Mouse (Mus musculus): ENCODE measurements around the gene Abi3. TPM values are rescaled to one million over a fixed set of nuclear protein-coding genes. Genes with fewer than 3 reads are reported as not detected.
A peak's percentile ranks its signal among the peaks of the same experiment; 100 is the strongest.

Gene Abi3
- polyA plus RNA-seq, 1 experiment from 2014 or later = 4.4 TPM

DNA sequence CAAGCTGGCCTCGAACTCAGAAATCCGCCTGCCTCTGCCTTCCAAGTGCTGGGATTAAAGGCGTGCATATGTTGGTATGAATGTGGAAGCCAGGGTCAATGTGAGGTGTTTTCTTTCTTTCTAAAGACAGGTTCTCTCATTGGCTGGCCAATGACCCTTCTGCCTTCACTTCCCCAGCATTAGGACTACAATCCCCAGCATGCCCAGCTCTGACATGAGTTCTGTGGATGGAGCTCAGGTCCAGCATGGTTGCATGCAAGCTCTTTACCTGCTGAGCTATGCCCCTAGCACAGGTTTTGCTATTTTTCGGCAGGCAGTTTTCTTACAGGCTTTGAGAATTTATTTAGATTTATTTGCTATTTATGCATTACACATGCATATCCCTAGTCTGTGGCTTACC, 15.0 kb upstream of the Abi3 start:
- no peaks in the 10 kb centered on the region for H3K36me3 ChIP-seq
- H3K9me3 ChIP-seq (replicated peaks) = no peaks in the 10 kb centered on the region
- no peak overlapping the region for H3K27ac ChIP-seq
- no peak overlapping the region for H3K4me3 ChIP-seq
- 84% methylated on average over 4 of the region's 4 CpGs for WGBS
- DNase-seq (ENCODE audit: low spot score) = no peak
- H3K4me1 ChIP-seq = peaks cover 16% of the 10 kb centered on the region
- H3K27me3 ChIP-seq (ENCODE audit: low read depth, poor library complexity, severe bottlenecking) = no peaks in the 10 kb centered on the region

DNA sequence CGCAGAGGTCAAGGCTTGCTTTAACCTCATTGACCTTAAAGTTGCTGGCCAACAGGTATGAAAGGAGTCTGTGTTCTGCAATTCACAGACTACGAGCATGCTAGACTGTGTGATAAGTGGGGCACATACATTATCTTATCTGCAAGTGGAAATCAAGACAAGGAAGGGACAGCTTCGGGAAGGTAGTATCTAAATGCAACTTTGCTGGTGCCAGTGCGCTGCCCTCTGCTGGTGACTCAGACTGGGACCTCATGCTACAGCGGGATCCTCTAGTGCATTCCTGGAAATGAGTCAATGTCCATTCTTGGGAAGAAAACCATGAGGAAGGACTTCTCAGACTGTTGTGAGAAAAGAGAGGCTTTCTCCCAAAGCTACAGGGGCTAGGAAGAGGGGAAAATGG, 11.4 kb upstream of the Abi3 start:
- peak; percentile 43 for DNase-seq (ENCODE audit: low spot score)
- H3K4me3 ChIP-seq = no peak overlapping the region
- 66% methylated on average over 5 of the region's 5 CpGs for WGBS
- no peaks in the 10 kb centered on the region for H3K27me3 ChIP-seq (ENCODE audit: low read depth, poor library complexity, severe bottlenecking)
- no peaks in the 10 kb centered on the region for H3K9me3 ChIP-seq (replicated peaks)
- no peak overlapping the region for H3K27ac ChIP-seq
- no peaks in the 10 kb centered on the region for H3K36me3 ChIP-seq
- peaks cover 9% of the 10 kb centered on the region for H3K4me1 ChIP-seq

DNA sequence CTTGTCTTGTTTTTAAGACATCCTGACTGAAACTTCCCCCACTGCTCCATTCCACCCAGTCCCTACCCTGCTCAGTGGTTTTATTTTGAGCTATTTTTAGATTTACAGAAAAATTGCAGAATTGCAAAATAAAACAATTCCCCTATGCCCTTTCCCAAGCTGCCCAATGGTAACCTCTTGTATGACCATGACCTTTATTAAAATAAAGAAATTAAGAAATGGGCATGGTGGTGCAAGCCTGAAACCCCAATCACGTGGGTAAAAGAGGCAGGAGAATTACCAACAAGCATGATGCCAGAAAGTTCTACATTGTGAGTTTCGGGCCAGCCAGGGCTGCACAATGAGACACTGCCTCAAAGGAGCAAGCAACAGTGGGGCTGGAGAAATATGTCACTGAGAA, 8.6 kb upstream of the Abi3 start:
- no peaks in the 10 kb centered on the region for H3K27me3 ChIP-seq (ENCODE audit: low read depth, poor library complexity, severe bottlenecking)
- no peak for DNase-seq (ENCODE audit: low spot score)
- no peaks in the 10 kb centered on the region for H3K36me3 ChIP-seq
- no peaks in the 10 kb centered on the region for H3K4me1 ChIP-seq
- no peak overlapping the region for H3K4me3 ChIP-seq
- 76% methylated on average over 2 of the region's 2 CpGs for WGBS
- no peak overlapping the region for H3K27ac ChIP-seq
- no peaks in the 10 kb centered on the region for H3K9me3 ChIP-seq (replicated peaks)

DNA sequence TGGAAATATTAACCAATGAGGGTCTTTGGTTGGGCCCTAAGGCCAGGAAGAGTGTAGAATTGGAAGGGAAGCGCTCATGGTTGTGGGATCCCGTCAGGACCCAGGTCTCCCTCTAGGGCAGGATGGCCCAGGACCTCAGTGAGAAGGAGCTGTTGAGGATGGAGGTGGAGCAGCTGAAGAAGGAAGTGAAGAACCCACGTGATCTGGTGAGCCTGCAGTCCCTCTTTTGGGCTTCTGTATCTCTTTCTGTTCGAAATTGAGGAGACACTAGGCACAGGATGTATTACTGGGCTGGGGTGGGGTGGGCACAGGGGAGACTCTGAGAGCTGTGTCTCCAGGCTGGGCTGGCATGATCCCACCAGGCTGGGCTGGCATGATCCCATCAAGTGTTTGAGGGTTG, 2.7 kb upstream of the Abi3 start:
- Histone ChIP-seq H3K27me3 (ENCODE audit: low read depth, poor library complexity, severe bottlenecking) (peaks cover 37% of the 10 kb centered on the region), H3K4me3 (no peak overlapping the region), H3K9me3 (replicated peaks) (no peaks in the 10 kb centered on the region), H3K36me3 (no peaks in the 10 kb centered on the region), H3K4me1 (peaks cover 22% of the 10 kb centered on the region), H3K27ac (no peak overlapping the region)
- no peak for DNase-seq (ENCODE audit: low spot score)
- 78% methylated on average over 4 of the region's 4 CpGs for WGBS

DNA sequence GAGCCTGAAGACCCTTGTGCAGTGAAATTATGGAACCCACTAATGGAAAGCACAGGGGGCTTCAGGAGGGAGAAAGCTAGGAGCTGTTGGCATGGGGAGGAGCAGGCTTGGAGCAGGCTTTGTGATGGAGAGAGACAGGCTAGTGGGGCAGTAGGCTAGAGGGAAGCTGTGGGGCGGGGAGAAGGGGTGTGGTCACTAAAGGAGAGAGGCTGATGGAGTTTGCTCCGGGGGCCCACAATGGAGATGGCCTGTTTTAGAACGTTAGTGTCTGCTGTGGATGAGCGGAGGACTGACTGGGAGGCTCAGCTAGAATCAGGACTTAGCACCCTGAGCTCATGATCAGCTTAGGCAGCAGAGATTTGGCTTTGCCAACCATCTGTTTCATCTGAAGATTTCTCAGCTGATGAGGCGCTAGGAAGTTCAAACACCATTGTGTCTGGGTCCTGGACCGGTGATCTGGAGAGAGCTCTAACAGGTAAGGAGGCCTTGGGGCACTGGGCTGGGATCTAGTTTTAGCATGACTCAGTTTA, 1.2 kb upstream of the Abi3 start:
- H3K9me3 ChIP-seq (replicated peaks) = no peaks in the 10 kb centered on the region
- 46% methylated on average over 6 of the region's 6 CpGs for WGBS
- DNase-seq (ENCODE audit: low spot score) = no peak

DNA sequence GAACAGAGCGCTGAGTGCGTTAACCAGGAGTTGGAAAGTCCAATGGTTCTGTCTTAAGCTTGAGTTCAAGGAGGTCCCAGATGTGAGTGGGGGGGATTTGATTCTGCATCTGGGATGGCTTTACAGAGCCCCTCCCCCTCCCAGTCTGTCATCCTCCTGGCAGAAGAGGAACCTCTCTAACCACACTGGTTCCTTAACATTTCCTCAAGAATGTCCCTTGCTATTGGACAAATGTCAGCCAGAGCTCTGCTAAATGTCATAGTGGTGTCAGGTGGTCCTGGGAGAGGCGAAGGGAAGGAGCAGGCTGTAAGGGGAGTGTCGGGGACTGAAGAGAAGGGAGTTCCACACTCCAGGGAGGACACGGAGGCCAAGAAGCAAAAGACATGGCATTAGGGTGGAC, 677 bp upstream of the Abi3 start:
- Histone ChIP-seq H3K4me3 (no peak overlapping the region), H3K9me3 (replicated peaks) (no peaks in the 10 kb centered on the region), H3K36me3 (no peaks in the 10 kb centered on the region), H3K27me3 (ENCODE audit: low read depth, poor library complexity, severe bottlenecking) (peaks cover 52% of the 10 kb centered on the region), H3K4me1 (peaks cover 29% of the 10 kb centered on the region), H3K27ac (peak overlapping the region; percentile 78; the same call in 1 of the 2 replicates)
- no peak for DNase-seq (ENCODE audit: low spot score)
- WGBS = 54% methylated on average over 5 of the region's 5 CpGs

More for the DNA sequence above, 1.2 kb upstream of the Abi3 start:
- Histone ChIP-seq H3K36me3 (no peaks in the 10 kb centered on the region), H3K4me1 (peaks cover 29% of the 10 kb centered on the region), H3K4me3 (no peak overlapping the region), H3K27me3 (ENCODE audit: low read depth, poor library complexity, severe bottlenecking) (peaks cover 47% of the 10 kb centered on the region), H3K27ac (no peak overlapping the region)

DNA sequence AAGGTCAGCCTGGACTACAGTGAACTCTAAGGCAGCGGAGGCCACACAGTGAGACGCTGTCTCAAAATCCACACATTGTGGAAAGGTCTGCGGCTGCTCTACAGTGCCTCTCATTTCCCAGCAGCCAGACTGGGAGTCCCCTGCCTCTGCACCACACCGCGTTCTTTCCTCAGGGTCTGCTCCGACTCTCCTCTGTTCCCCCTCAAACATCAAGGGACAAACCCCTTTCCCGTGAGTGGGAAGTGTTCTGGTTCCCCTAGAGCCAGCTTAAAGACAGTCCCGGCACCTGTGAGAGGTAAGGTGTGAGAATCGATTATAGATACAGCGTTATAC, 812 bp downstream of the Abi3 start:
- H3K4me3 ChIP-seq = peak overlapping the region; percentile 30
- peaks cover 67% of the 10 kb centered on the region for H3K27me3 ChIP-seq (ENCODE audit: low read depth, poor library complexity, severe bottlenecking)
- peak overlapping the region; percentile 78; the same call in 1 of the 2 replicates for H3K27ac ChIP-seq
- no peak for DNase-seq (ENCODE audit: low spot score)
- H3K36me3 ChIP-seq = no peaks in the 10 kb centered on the region
- 62% methylated on average over 10 of the region's 10 CpGs for WGBS
- H3K9me3 ChIP-seq (replicated peaks) = no peaks in the 10 kb centered on the region
- peaks cover 31% of the 10 kb centered on the region for H3K4me1 ChIP-seq

DNA sequence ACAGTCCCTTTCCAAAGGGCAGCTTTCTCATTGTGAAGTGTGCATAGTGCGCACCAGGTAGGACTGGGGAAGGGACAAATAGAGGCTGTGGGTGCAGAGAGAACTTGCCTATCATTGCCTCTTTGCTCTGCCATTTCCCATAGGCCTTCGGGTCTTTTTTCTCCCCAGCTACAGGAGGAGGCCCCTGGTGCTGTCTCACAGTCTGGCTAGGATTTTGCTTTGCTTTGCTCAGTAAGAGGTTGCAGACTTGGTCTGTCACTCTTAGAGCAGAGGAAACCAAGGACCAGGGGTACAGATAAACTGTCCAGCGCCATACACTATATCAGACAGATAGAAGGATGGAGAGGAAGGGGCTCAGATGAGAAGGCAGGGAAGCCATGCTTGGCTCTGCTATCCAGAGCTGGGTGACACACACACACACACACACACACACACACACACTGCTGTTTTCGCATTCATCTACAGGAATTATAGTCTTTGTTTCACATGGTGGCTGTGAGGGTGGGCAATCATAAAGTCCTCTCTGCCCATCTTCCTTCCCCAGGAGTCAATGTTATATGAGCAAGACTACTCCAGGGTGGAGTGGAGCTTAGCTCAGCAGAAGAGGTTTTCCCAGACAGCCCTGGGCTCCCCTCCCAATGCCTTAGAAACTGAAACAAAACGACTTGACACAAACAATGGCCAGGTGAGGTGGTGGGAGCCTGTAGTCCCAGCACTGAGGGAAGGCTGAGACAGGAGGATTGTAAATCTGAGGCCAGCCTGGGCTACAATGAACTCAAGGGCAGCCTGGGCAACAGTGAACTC, 1.4 kb downstream of the Abi3 start:
- H3K4me1 ChIP-seq = peaks cover 34% of the 10 kb centered on the region
- H3K27ac ChIP-seq = peak overlapping the region; percentile 78; the same call in 1 of the 2 replicates
- H3K36me3 ChIP-seq = no peaks in the 10 kb centered on the region
- WGBS = 79% methylated on average over 5 of the region's 5 CpGs
- H3K27me3 ChIP-seq (ENCODE audit: low read depth, poor library complexity, severe bottlenecking) = peaks cover 73% of the 10 kb centered on the region
- DNase-seq (ENCODE audit: low spot score) = no peak
- H3K9me3 ChIP-seq (replicated peaks) = no peaks in the 10 kb centered on the region
- peak overlapping the region; percentile 30 for H3K4me3 ChIP-seq

DNA sequence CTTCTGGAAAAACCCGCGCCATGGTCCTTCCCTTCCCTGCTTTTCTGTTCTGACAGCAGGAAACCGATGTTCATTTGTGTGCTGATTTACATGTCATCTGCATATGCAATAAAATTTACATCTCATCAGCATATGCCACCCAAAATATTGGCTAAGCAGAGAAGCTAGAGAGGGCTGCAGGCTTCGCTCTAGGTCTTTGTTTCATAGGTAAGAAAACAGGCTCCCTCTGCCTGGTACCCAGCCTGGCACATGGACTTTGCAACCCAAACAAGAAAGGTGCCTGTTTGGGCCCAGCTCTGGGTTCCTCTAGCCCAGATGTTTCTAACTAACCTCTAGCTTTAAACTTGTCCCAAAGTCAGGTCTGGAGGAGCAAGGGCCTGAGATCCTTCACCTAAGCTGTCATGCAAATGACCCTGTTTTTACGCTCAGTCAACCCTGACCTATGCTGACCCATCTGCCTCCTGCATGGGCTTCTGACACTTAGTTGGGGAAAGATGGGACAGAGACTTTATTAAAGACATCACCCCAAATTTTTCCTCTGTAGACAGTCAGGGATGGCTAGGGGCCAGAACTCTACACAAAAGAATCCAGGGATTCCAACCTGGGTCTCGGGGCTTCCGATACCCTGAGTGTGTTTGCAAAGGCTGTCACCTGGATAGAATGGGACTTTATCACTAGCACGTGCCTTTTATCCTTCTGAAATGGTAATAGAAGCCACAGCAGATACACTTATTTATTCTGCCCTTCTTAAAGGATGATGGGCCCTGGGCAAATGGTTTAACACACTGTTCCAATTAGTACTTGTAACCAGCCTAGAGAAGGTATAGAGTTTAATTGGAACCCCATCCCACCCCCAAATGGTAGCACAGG, 3.0 kb downstream of the Abi3 start:
- no peak overlapping the region for H3K27ac ChIP-seq
- no peaks in the 10 kb centered on the region for H3K36me3 ChIP-seq
- no peak for DNase-seq (ENCODE audit: low spot score)
- no peaks in the 10 kb centered on the region for H3K9me3 ChIP-seq (replicated peaks)
- peaks cover 89% of the 10 kb centered on the region for H3K27me3 ChIP-seq (ENCODE audit: low read depth, poor library complexity, severe bottlenecking)
- WGBS = 70% methylated on average over 8 of the region's 8 CpGs
- peaks cover 49% of the 10 kb centered on the region for H3K4me1 ChIP-seq
- H3K4me3 ChIP-seq = no peak overlapping the region

DNA sequence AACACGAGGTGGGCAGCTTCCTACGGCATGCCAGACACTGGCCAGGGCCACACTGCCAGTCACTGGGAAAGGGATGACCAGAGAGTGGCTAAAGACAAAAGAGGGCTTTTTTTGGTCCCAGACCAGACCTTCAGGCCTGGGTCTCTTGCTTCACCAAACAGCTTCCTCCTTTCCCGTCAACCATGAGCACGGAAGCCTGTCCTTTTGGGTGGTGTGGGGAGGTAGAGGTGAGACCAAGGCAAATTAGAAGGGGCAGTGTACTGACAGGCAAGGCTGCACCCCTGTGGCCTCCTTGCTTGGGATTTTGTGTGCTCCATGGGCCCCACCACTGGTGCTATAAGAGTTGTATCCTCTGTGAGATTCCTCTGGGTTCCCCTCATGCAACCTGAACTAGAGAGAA, 3.7 kb downstream of the Abi3 start:
- H3K4me1 ChIP-seq = peaks cover 56% of the 10 kb centered on the region
- H3K4me3 ChIP-seq = no peak overlapping the region
- no peaks in the 10 kb centered on the region for H3K9me3 ChIP-seq (replicated peaks)
- H3K36me3 ChIP-seq = no peaks in the 10 kb centered on the region
- no peak overlapping the region for H3K27ac ChIP-seq
- 79% methylated on average over 4 of the region's 4 CpGs for WGBS
- H3K27me3 ChIP-seq (ENCODE audit: low read depth, poor library complexity, severe bottlenecking) = peaks cover 95% of the 10 kb centered on the region
- no peak for DNase-seq (ENCODE audit: low spot score)

DNA sequence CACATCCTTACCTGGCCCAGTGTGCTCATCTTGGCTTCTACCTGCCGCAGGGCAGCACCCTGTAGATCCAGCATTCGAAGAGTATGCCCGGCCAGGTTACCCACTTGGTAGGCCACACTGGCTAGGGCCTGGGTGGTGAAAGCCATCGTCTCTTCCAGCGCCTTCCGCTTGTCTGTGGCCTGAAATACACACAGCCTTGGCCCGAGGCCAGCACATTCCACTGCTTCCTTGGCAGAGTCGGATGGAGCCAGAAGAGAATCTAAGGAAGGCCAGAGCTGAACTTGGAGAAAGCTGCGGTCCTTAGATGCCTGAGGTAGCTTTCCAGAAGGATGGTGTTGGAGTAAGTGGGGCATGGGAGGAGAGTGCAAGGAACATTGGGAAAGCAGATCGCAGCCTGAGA, 5.2 kb downstream of the Abi3 start, which contains the start of gene Gngt2:
Gene Gngt2, plus strand, starts transcription at position 158 of the 400 bp plus-strand sequence.
- no peaks in the 10 kb centered on the region for H3K9me3 ChIP-seq (replicated peaks)
- no peak for DNase-seq (ENCODE audit: low spot score)
- no peaks in the 10 kb centered on the region for H3K36me3 ChIP-seq
- peaks cover 95% of the 10 kb centered on the region for H3K27me3 ChIP-seq (ENCODE audit: low read depth, poor library complexity, severe bottlenecking)
- WGBS = 88% methylated on average over 10 of the region's 10 CpGs
- no peak within 1 kb of the TSS for H3K4me3 ChIP-seq
- no peak within 1 kb of the TSS; the same call in 1 of the 2 replicates for H3K27ac ChIP-seq
- peaks cover 48% of the 10 kb centered on the region for H3K4me1 ChIP-seq

DNA sequence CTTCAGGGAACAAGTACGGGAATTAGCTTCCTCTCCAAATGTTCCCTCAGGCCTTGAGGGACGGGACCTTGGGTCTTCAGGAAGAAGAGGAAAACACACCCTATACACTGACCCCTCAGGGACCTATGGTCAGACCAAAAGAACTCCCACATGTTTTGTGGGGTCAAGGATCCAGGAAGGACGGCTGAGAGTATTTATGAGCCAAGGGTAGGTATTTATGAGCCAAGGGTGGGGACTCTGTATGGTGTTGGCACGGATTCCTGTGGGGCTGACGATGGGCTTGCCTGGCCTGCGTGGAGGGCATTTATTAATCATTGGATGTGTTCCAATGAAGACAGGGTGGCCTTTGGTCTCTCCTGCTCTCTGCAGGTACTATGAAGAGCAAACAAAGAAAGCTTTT, 5.8 kb downstream of the Abi3 start:
- H3K27me3 ChIP-seq (ENCODE audit: low read depth, poor library complexity, severe bottlenecking) = peaks cover 95% of the 10 kb centered on the region
- no peak overlapping the region for H3K4me3 ChIP-seq
- H3K36me3 ChIP-seq = no peaks in the 10 kb centered on the region
- WGBS = 64% methylated on average over 6 of the region's 6 CpGs
- DNase-seq (ENCODE audit: low spot score) = no peak
- no peak overlapping the region for H3K27ac ChIP-seq
- H3K9me3 ChIP-seq (replicated peaks) = no peaks in the 10 kb centered on the region
- H3K4me1 ChIP-seq = peaks cover 48% of the 10 kb centered on the region

DNA sequence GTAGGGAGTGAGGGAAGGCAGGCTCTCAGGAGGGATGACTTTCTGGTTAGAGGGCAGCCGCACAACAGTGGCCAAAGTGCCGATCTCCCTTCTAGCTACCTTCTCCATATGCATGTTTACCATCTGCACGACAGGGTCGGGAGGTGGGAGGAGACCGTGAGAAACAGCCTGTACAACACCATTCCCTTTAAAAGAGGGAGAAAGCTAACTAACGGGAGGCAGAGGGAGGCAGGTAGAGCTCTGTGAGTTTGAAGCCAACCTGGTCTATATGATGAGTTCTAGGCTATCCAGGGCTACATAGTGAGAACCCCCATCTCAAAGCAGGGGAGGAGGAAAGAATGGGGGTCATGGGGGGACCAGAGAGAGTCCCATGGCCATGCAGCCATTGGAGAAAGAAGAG, 6.4 kb downstream of the Abi3 start:
- Histone ChIP-seq H3K27ac (no peak overlapping the region; the same call in 1 of the 2 replicates), H3K4me3 (no peak overlapping the region), H3K36me3 (no peaks in the 10 kb centered on the region), H3K27me3 (ENCODE audit: low read depth, poor library complexity, severe bottlenecking) (peaks cover 95% of the 10 kb centered on the region), H3K4me1 (peaks cover 51% of the 10 kb centered on the region), H3K9me3 (replicated peaks) (no peaks in the 10 kb centered on the region)
- DNase-seq (ENCODE audit: low spot score) = no peak
- WGBS = 47% methylated on average over 6 of the region's 6 CpGs

All from limb, embryonic 10.5 days (tissue).